Mouse (Mus musculus): Measurements from ENCODE around the gene Vav3. TPM values are rescaled to one million over a fixed set of nuclear protein-coding genes. Genes with fewer than 3 reads are reported as not detected.
A peak's percentile ranks its signal among the peaks of the same experiment; 100 is the strongest.

The Vav3 gene
- polyA plus RNA-seq, 1 experiment: 2.6 TPM

DNA sequence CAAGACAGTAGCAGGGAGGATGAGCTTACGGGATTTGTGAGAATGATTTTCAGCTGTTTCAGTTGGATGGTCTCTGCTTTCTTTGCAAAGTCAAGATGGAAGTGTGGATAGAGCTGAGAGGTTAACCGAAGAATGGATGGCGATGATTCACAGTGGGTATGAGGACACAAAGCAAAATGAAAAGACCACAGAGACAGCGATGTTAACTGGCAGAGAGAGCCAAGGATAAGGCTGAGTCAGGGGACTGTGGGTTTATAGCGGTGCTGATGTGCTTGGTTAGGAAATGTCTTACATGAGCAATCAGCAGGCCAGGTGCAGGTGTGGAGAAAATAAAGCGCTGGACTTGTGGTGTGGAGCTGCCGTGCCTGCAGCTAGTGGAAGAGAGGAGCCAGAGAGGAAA lies 371.3 kb downstream of the Vav3 start:
- TF ChIP-seq POLR2A (IDR thresholded peaks at IDR 0.05; ENCODE audit: low read depth, low read length): no peak
- no peak for TF ChIP-seq CTCF (IDR thresholded peaks at IDR 0.05; ENCODE audit: borderline replicate concordance, insufficient read depth, low read length)
- no peaks in the 10 kb centered on the region for H3K4me1 ChIP-seq (ENCODE audit: control insufficient read depth, insufficient read depth, low read length)
- H3K27ac ChIP-seq (ENCODE audit: insufficient read depth, low read length): no peak overlapping the region
- H3K4me3 ChIP-seq (ENCODE audit: insufficient read depth, low read length): no peak overlapping the region

DNA sequence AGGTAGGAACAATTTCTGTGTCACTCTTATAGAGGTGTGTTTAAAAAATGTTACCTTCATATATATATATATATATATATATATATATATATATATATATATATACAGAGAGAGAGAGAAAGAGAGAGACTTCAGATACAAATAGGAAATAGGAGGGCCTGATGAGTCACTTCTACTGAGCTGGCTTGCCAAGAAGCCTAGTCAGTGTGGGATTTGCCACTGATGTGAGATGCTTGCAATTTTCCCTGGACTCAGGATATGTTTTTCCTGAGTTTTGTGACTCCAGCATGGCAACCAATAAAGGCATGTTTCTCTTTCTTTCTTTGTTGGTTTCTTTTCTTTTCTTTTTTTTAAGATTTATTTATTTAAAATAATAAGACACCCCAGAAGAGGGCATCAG lies 374.0 kb downstream of the Vav3 start:
- no peak for TF ChIP-seq POLR2A (IDR thresholded peaks at IDR 0.05; ENCODE audit: low read depth, low read length)
- no peak for TF ChIP-seq CTCF (IDR thresholded peaks at IDR 0.05; ENCODE audit: borderline replicate concordance, insufficient read depth, low read length)
- Histone ChIP-seq H3K4me3 (ENCODE audit: insufficient read depth, low read length) (no peak overlapping the region), H3K27ac (ENCODE audit: insufficient read depth, low read length) (no peak overlapping the region)

DNA sequence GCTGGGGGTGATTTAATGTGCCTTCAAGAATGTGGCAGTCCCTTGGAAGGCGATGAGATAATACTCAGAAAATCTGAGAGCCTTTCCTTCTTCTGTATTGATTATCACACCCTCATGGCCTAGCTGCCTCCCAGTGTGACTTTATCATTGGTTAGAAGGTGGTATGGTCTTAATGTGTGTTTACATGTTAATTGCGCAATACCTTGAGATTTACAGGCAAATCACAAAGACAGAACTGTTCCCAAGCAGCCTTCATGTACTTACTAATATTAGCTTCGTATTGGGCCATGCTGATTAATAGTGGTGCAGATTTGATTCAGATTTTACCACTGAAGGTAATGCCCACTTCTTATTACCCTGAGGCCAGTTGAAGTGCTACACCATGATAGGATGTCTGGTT lies 381.3 kb downstream of the Vav3 start:
- Histone ChIP-seq H3K4me1 (ENCODE audit: control insufficient read depth, insufficient read depth, low read length) (no peaks in the 10 kb centered on the region), H3K27ac (ENCODE audit: insufficient read depth, low read length) (no peak overlapping the region), H3K4me3 (ENCODE audit: insufficient read depth, low read length) (no peak overlapping the region)
- no peak for TF ChIP-seq POLR2A (IDR thresholded peaks at IDR 0.05; ENCODE audit: low read depth, low read length)
- no peak for TF ChIP-seq CTCF (IDR thresholded peaks at IDR 0.05; ENCODE audit: borderline replicate concordance, insufficient read depth, low read length)

More for the DNA sequence above, 374.0 kb downstream of the Vav3 start:
- no peaks in the 10 kb centered on the region for H3K4me1 ChIP-seq (ENCODE audit: control insufficient read depth, insufficient read depth, low read length)

DNA sequence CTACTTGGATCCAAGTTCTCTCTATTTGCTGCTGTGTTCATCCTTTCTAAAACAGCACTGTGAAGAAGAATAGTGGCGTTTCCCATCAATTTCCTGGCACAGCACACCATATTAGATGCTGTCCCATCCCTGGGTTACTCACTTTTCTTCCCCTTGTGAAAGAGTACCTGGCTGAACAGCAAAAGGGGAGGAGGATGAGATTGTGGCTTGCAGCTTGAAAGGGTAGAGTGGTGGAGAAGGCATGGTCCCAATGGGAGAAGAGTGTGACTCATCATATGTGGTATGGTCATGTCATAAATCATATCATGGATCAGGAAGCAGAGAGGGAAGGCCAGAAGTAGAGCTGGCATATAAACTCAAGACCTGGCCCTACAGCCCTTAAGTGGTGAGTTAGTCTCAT lies 386.3 kb downstream of the Vav3 start:
- Histone ChIP-seq H3K27ac (ENCODE audit: insufficient read depth, low read length) (no peak overlapping the region), H3K4me3 (ENCODE audit: insufficient read depth, low read length) (no peak overlapping the region), H3K4me1 (ENCODE audit: control insufficient read depth, insufficient read depth, low read length) (no peaks in the 10 kb centered on the region)
- TF ChIP-seq CTCF (IDR thresholded peaks at IDR 0.05; ENCODE audit: borderline replicate concordance, insufficient read depth, low read length) (no peak), POLR2A (IDR thresholded peaks at IDR 0.05; ENCODE audit: low read depth, low read length) (no peak)

DNA sequence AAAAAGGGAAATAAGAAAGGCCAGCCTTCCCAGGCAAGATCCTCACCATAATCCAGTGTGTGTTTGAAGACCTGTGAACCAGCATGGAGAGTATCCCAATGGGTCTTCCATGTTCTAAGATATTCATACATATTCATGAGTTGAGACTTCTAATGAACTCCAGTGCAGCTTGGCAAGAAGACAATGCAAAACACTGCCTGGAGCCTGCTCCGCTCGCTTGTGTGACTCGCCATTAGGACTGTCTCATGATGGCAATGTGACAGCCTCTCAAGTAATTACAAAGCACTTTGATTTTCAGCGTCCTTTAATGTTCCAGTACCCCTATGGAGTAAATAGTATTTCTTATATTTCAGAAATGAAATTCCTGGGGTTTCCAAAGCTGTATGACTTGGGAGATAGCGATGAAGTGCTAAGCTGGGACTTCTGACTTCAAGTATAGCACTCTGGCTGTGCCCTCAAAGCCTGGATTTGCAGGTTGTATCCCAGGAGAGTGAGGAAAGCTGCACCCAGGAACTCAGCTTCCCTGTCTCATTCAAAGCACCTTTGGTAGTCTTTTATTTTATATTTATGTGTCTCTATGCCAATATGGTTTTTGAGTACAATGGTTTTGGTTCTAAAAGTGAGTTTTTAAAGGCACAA lies 391.3 kb downstream of the Vav3 start:
- TF ChIP-seq POLR2A (IDR thresholded peaks at IDR 0.05; ENCODE audit: low read depth, low read length): no peak
- no peak for TF ChIP-seq CTCF (IDR thresholded peaks at IDR 0.05; ENCODE audit: borderline replicate concordance, insufficient read depth, low read length)
- no peak overlapping the region for H3K27ac ChIP-seq (ENCODE audit: insufficient read depth, low read length)
- H3K4me3 ChIP-seq (ENCODE audit: insufficient read depth, low read length): no peak overlapping the region
- no peaks in the 10 kb centered on the region for H3K4me1 ChIP-seq (ENCODE audit: control insufficient read depth, insufficient read depth, low read length)

DNA sequence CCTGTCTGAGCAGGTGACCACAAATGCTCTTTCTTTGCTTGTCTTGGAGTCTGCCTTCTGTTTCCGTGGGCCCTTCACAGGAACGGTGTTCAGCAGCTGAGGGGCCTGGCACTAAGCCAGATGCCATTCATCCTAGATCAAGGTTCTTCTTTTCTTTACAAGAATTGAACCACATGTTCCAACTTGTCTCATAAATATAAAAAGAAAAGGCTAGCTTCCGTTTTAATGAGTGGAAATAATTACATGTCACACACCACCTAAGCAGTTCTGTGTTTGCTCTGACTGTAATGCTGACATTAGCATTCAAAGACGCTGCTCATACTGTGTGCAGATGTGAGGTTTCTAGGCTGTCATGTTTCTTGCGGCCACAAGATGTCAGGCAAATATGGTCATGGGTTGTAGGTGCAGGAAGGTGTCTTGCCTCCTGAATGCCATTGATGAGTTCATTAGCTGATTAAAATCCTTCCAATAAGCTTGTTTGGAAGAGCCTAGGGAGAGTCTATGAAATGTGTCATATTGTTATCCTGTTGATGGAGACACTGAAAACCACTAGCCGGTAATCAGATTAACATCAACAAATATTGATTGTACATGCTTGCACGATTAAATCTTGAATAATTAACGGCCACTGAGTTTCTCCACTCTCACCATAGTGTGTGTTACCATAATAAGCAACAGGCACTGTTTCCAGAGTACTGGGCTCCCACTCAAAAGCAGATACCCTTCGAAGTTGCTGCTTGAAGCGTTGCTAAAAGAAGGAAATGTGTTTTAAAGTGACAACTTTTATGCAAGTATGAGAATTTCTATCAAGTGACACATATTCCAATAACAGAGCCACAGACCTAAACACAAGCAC lies 392.1 kb downstream of the Vav3 start:
- TF ChIP-seq POLR2A (IDR thresholded peaks at IDR 0.05; ENCODE audit: low read depth, low read length) (no peak), CTCF (IDR thresholded peaks at IDR 0.05; ENCODE audit: borderline replicate concordance, insufficient read depth, low read length) (peak; percentile 52; the same call in 1 of the 2 replicates)
- no peak overlapping the region for H3K4me3 ChIP-seq (ENCODE audit: insufficient read depth, low read length)
- H3K4me1 ChIP-seq (ENCODE audit: control insufficient read depth, insufficient read depth, low read length): no peaks in the 10 kb centered on the region
- no peak overlapping the region for H3K27ac ChIP-seq (ENCODE audit: insufficient read depth, low read length)

Other genes with a start within 250 kb of the Vav3 start
- 58.7 and 72.0 TPM in 2 replicates for gene Slc25a24, start 217.5 kb upstream of the Vav3 start, polyA plus RNA-seq (2011; ENCODE audit: insufficient read length, low read depth, missing spikeins)

All from embryonic fibroblast, embryonic 13.5 days (primary cell).